Mouse (Mus musculus): ENCODE data around the gene Tagap1. TPM values are rescaled to one million over a fixed set of nuclear protein-coding genes. Genes with fewer than 3 reads are reported as not detected.
"Not testable (repeated sequence)": the region's sequence is repeated elsewhere in the genome, so short reads cannot be mapped to it uniquely, and the experiment has no call there.

Gene Tagap1
- 1 to 10 TPM; 6.9 to 7.4 TPM for total RNA-seq (2021)

GRCm38 (mm10) chr17:6960776-6961175 is at the start of gene Tagap1:
Gene Tagap1, minus strand, starts transcription at chr17:6961156.
- peak; percentile 31 for DNase-seq (ENCODE audit: low spot score)
- intact Hi-C loops (cut with DNase I): not testable (repeated sequence)

DNA sequence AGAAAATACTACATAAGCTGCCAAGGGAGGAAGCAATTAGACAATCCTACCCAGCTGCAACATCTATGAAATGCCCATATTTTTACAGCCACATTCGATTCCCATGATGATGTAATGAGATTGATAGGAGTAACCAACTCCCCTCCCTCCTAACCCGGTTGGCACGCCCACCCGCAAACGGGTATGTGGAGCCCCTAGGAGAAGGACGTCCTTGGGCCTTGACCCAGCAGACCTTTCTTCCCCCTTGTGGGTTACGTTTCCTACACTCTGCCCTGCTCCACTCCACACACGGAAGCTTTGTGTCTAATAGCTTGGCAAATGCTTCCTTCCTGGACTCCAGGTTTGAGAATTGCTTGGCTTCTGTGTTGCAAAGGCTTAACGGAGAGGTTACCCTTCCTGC is 48.9 kb upstream of the Tagap1 start:
- DNase-seq (ENCODE audit: low spot score); intact Hi-C loops (cut with DNase I): not testable (repeated sequence)

DNA sequence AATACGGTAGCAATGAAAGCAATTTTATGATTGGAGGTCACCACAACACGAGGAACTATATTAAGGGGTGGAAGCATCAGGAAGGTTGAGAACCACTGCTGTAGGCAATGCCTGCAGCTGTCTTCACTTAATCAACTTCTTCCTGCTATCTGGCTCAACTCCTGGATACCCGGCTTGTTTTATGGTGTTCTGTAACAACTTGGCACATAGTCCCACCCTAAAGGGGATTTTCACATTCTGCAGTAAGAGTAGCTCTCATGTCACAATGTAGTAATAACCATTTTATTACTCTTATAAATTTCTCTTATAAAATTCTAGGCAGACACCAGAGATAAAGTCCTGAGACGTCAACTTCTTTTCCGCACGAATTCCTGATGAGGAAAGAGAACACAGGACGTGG is 48.5 kb upstream of the Tagap1 start:
- intact Hi-C loops (cut with DNase I); DNase-seq (ENCODE audit: low spot score): not testable (repeated sequence)

DNA sequence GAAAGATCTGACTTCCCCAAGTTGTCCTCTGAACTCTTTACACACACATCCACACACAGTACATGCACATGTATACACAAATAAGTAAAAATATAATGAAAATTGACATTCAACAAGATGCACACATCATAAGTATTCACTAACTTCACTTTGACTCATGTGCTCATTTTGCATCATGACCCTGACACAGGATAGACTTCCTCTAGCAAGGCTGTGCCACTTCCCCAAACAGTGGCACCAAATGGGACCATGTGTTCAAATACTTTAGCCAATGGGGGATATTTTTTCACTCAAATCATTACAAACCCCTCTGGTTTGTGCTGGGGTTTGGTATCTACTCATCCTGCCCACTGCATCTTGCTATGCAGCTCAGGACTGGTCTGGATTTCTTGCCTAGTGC is 47.9 kb upstream of the Tagap1 start:
- DNase-seq (ENCODE audit: low spot score); intact Hi-C loops (cut with DNase I): not testable (repeated sequence)

DNA sequence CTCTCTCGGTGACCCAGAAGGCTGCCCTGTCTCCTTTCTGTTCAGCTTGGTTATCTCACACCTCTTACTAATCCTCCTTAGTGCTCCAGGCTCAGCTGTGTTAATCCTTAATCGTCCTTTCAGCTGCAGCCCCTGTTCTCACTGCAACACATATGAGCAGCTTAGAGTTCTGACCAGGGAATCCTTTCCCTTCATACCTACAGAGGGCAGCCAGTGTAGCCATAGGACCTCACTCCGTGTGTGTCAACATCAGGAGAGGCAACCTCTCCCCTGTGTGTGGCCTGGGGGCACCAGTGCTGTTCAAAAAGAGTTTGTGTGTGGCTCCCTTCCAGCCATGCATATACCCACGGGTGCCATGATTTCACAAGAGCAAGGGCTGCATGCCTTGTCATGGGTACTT is 44.7 kb upstream of the Tagap1 start:
- DNase-seq (ENCODE audit: low spot score); intact Hi-C loops (cut with DNase I): not testable (repeated sequence)

- DNase-seq (ENCODE audit: low spot score); intact Hi-C loops (cut with DNase I): not testable (repeated sequence)
Observed at GRCm38 (mm10) chr17:7003392-7003791, 42.4 kb upstream of the Tagap1 start.

DNA sequence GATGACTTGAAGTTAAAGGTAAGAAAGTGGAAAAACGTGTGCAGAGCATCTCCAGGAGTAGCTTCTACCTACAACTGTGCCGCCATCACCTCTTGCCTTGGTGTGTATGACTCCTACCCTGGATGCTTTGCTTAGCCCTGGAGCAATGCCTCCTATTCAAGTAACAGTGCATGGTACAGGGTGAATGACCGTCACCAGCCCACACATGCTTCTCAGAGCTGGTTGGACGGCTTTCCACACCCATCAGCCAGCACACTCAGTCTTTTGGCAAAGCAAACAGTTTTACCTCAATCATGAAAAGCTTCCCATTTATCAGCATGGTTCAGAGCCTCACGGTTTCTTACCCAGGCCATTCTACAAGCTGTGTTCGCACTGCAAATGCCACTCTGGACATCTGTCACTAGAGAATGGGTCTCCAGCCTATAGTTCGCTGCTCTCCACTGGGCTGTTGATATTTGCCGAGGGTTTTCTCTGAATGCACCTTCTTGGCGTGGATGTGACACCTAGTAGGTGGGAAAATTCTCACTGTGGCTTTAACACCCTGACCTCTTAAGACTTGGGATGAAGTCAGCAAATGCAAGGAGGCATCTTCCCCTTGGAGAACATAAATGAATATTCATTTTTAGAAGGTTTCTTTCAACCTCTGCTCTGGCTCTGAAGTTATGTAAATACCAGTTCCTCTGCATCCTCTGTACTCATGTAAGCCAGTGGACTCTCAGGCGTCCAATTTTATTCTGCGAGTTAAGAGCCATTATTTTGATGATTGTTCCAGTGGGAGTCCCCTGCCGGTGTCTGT is 41.0 kb upstream of the Tagap1 start:
- DNase-seq (ENCODE audit: low spot score); intact Hi-C loops (cut with DNase I): not testable (repeated sequence)

GRCm38 (mm10) chr17:6997778-6998490 is 37.0 kb upstream of the Tagap1 start:
- not testable (repeated sequence) for DNase-seq (ENCODE audit: low spot score)

GRCm38 (mm10) chr17:6996826-6997225 is 35.9 kb upstream of the Tagap1 start:
- DNase-seq (ENCODE audit: low spot score); intact Hi-C loops (cut with DNase I): not testable (repeated sequence)

More at GRCm38 (mm10) chr17:6997778-6998490, 37.0 kb upstream of the Tagap1 start:
- intact Hi-C loops (cut with DNase I): not testable (repeated sequence)

- intact Hi-C loops (cut with DNase I); DNase-seq (ENCODE audit: low spot score): not testable (repeated sequence)
Observed at GRCm38 (mm10) chr17:6995504-6995903, 34.5 kb upstream of the Tagap1 start.

DNA sequence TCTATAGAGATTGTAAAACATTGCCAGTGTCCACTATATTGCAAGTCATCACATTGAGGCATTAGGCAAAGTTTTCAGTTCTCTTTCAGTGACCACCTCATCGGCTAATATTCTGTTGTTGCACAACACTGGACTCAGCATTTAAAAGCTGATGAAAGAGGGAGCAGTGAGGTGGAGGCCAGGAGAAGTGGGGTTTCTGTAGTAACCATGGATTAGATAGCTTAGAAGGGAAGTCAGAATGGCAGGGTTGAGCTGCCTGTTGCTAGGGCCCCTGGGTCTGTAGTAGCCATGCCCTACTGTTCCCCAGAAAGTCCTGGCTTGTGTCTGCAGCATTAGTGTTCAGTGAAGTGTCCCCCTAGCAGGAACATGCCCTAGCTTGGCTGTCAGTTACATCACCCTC is 25.2 kb upstream of the Tagap1 start:
- intact Hi-C loops (cut with DNase I): not testable (repeated sequence)

DNA sequence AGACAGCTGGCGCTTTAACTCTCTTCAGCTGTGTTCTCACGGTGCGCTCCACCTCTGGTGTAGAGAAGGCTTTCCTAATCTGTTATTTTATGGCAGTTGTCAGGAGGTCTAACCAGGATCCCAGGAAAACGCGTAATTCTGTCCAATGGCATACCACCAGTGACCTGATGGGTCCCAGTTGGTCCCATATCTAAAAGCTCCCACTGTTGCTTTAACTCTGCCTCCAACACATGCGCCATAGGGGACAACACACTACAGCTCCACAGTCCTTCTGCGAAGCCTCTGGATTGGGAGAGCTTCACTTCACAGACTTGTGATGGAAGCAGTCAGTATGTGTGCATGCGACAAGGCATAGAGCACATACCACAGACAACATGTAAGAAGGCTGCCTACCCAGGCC is 19.2 kb upstream of the Tagap1 start:
- intact Hi-C loops (cut with DNase I); DNase-seq (ENCODE audit: low spot score): not testable (repeated sequence)

More for the DNA sequence above, 25.2 kb upstream of the Tagap1 start:
- not testable (repeated sequence) for DNase-seq (ENCODE audit: low spot score)

DNA sequence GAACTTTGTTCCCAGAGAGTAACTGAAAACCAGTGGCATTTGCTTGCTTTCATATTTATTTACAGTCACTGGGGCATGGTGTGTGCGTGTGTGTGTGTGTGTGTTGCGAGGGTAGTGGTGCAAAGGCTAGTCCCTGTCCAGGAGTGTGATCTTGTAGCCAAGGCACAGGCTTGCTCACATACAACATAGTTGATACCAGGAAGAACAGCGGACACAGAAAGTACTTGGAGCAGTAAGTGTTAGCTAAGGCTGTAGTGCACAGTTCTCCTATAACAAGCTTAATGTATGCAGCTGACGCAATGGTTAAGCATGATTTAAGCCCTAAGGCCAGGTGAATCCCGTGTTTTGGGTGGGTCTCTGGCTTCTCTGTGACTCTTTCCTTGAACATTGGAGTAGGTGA is 18.4 kb upstream of the Tagap1 start:
- intact Hi-C loops (cut with DNase I): not testable (repeated sequence)

DNA sequence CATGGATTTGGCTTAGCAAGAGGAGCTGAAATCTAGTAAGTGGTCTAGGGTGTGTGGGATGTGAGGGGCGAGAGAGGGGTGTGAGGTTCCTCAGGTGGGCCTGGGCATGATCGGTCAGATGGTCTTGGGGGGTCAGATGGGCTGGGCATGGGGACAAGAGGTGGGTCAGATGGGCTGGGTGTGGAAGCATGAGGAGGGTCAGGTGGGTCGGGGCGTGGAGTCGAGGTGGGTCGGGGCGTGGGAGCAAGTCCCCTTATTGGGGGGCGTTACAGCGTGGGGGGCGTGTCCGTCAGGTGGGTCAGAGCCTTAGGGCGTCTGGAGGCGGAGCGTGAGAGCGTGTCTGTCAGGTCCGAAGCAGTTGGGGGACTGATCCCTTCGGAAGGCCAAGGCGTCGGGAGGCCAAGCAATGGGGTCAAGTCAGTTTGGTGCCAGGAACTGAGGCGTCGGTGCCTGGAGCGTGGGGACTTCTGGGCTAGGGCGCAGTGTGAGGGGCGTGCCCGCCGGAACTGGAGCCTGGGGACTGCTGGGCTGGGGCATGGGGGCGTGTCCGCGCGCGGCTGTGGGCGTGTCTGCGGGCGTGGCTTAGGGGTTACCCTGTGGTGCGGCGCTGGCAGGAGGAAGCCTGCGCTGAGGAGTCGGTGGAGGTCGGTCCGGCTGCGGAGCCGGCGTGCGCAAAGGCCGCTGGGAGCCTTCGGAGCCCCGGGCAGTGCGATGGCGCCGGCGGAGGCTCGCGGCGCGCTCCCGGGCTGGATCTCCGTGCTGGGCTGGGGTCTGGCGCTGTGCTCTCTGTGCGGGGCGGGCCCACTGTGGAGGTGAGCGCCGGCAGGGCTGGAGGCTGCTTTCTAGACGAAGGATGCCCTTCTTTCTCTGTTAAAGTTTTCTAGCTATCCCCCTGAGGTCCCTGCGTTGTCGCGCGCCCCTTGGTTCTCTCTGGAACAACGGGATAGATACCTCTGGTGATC is 17.6 kb upstream of the Tagap1 start, which contains the start of gene Gm49721:
Gm49721 (plus strand) TSS at position 618 of the 962 bp plus-strand sequence.
- intact Hi-C loops (cut with DNase I): not testable (repeated sequence)

More for the DNA sequence above, 18.4 kb upstream of the Tagap1 start:
- not testable (repeated sequence) for DNase-seq (ENCODE audit: low spot score)

DNA sequence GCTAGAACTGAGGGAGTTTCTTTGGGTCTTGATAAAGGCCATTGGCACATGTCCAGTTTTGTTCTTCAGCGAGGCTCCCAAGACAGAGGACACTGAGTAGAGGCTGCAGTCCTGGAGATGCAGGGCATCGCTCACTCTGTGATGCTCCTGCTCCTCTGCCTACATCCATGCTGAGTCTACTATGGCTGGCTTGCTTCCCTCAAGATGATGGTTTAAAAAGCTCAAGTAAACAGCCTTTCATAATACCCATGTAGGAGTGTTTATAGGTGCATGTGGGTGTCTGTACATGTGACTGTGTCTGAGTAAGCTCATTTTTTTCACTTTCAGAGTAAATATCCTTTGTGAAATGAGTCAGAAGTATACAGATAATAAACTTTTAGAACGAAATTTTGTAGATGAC is 14.0 kb upstream of the Tagap1 start:
- DNase-seq (ENCODE audit: low spot score); intact Hi-C loops (cut with DNase I): not testable (repeated sequence)

More for the DNA sequence above, 17.6 kb upstream of the Tagap1 start, which contains the start of gene Gm49721:
- DNase-seq (ENCODE audit: low spot score): peak; percentile 74

- DNase-seq (ENCODE audit: low spot score); intact Hi-C loops (cut with DNase I): not testable (repeated sequence)
Observed at GRCm38 (mm10) chr17:6972836-6973396, 12.0 kb upstream of the Tagap1 start.

DNA sequence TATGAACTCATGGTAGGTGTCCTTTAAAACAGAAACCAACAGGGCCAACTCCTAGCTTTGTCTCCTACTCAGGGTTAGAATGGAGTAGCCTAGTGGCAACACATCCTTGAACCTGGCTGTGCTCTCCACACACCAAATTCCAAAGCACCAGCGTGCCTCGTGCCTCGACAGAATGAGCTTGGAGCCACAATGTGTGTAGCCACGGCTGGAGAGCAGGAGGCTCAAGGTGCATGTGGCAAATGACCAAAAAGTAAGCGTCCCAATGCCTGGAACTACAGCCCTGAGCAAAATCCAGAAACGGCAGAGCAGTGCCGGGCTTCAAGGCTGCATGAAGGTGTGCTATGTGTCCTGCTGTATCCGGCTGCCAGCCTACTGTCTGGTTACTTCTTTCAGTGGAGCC is 10.3 kb upstream of the Tagap1 start:
- intact Hi-C loops (cut with DNase I); DNase-seq (ENCODE audit: low spot score): not testable (repeated sequence)

DNA sequence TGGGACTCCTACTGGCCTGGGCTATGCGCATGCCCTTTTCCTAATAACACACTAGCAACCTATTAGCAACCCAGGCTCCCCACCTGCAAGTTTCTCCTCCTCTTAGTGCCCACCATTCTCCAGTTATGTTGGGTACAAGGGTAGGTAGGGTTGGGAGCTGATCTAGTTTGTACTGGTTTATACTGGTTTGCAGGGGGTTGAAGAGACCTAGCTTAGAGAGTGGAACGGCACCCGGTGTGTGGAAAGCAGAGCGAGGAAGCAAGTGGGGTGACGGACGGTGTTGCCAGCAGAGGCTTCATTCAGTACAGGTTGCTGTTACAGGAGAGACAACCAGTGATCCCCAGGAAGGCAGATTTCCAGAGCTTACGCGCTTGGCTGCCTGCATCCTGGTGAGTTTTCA is 9.4 kb upstream of the Tagap1 start, which contains the start of gene Rnaset2b:
Rnaset2b (plus strand) TSS at position 301 of the 400 bp plus-strand sequence.
- DNase-seq (ENCODE audit: low spot score); intact Hi-C loops (cut with DNase I): not testable (repeated sequence)

GRCm38 (mm10) chr17:6967673-6968072 is 6.7 kb upstream of the Tagap1 start:
- intact Hi-C loops (cut with DNase I); DNase-seq (ENCODE audit: low spot score): not testable (repeated sequence)

Data from heart, postnatal 25 days (tissue).